Mouse (Mus musculus): ENCODE measurements around the gene Gm648.
"Not testable (repeated sequence)": the region's sequence is repeated elsewhere in the genome, so short reads cannot be mapped to it uniquely, and the experiment has no call there.

The Gm648 gene

GRCm38 (mm10) chrX:56549506-56549905 lies at the start of gene Gm648:
Gm648 (minus strand) TSS chrX:56549606.
- DNase-seq, result no peak

- peak; percentile 81 to 84 for DNase-seq
These were observed 48.7 kb upstream of the Gm648 start, which contains the start of gene Mmgt1 for GRCm38 (mm10) chrX:56597887-56598640. Mmgt1 (minus strand) TSS chrX:56598069.

GRCm38 (mm10) chrX:56597219-56597886 lies 47.9 kb upstream of the Gm648 start:
- DNase-seq, result no peak

GRCm38 (mm10) chrX:56578200-56578599 lies 28.8 kb upstream of the Gm648 start:
- DNase-seq, result no peak

- DNase-seq, result peak; percentile 31 to 40
These were observed 23.1 kb upstream of the Gm648 start for GRCm38 (mm10) chrX:56572465-56572864.

- no peak for DNase-seq
These were observed 4.2 kb upstream of the Gm648 start for GRCm38 (mm10) chrX:56553584-56553983.

- DNase-seq, result peak; percentile 4 to 9
These were observed 12.2 kb downstream of the Gm648 start for GRCm38 (mm10) chrX:56537162-56537561.

- DNase-seq, result peak; percentile 62 to 68
These were observed 18.1 kb downstream of the Gm648 start for GRCm38 (mm10) chrX:56531266-56531665.

DNA sequence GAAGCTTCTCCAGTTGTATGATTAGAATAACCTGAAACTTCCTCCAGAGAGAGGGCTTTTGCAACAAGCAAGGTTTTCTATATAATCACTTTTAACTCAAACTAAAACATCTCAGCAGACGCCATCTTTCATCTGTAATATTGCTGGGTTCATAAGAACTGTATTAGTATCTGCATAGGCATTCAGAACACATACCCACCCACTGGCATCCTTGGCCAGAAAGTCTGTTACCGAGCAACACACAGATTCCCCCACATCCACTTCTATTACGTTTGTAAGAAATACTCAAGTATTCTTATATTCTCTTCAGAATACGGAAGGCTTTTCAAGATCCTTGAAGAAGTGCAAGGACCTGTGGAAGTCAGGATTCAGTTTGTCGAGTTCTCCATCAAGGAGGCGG lies 25.0 kb downstream of the Gm648 start, which contains the start of gene Gm10477:
Gene Gm10477 (plus strand): TSS at position 301 of the 400 bp plus-strand sequence.
- not testable (repeated sequence) for DNase-seq

GRCm38 (mm10) chrX:56497241-56497640 lies 52.2 kb downstream of the Gm648 start:
- DNase-seq, result no peak
